In genomic region chr10:12757943-12758701, GRCm38 (mm10) we compare ENCODE assay signal across 8 mouse cellular contexts.
DNase-seq lines count a peak whose midpoint lies in the region; ATAC-seq and TF ChIP-seq lines count a peak whose summit lies in the region.

No protein-coding gene starts in this region.

- no peaks in the 10 kb centered on the region for H3K36me3 ChIP-seq in liver, postnatal 0 days (replicated peaks; ENCODE audit: insufficient read depth, low read length)
- H3K36me3 ChIP-seq in liver, embryonic 12.5 days: no peaks in the 10 kb centered on the region
- H3K36me3 ChIP-seq in splenic B cell, adult 2 months (ENCODE audit: control insufficient read depth, insufficient read depth, low read length, poor library complexity, severe bottlenecking): peaks cover 3% of the 10 kb centered on the region; the same call in 1 of the 2 replicates

- TF ChIP-seq CTCF in liver, postnatal 0 days (IDR thresholded peaks at IDR 0.05; ENCODE audit: low read depth): no peak

- H3K4me3 ChIP-seq in liver, postnatal 0 days (ENCODE audit: low read depth, low read length): no peak overlapping the region
- no peak overlapping the region for H3K4me3 ChIP-seq in liver, embryonic 12.5 days

- H3K4me2 ChIP-seq in liver, postnatal 0 days (ENCODE audit: low read depth, low read length): no peak overlapping the region
- H3K4me2 ChIP-seq in liver, embryonic 12.5 days: no peak overlapping the region

- 62% methylated on average over 5 of the region's 5 CpGs for WGBS in liver, postnatal 0 days (ENCODE audit: insufficient replicate concordance)
- 74% methylated on average over 5 of the region's 5 CpGs for WGBS in liver, embryonic 12.5 days (ENCODE audit: insufficient replicate concordance)

- ATAC-seq in liver, postnatal 0 days: no peak
- no peak for ATAC-seq in liver, embryonic 12.5 days

- TF ChIP-seq EP300 in liver, postnatal 0 days (IDR thresholded peaks at IDR 0.05; ENCODE audit: low read depth): no peak

- peak; percentile 18 for DNase-seq in liver, postnatal 0 days
- DNase-seq in adrenal gland, postnatal 25 days: peak; percentile 62
- DNase-seq in gonadal fat pad, adult 2 months (ENCODE audit: low read depth): peak; percentile 83
- peak; percentile 25 to 40 for DNase-seq in layer of hippocampus, postnatal 10 days (ENCODE audit: low spot score in 2 of 2)
- DNase-seq in splenic B cell, adult 2 months (ENCODE audit: low read depth, low spot score): peak; percentile 5
- DNase-seq in T-cell, adult 2 months (ENCODE audit: low spot score): no peak
- no peak for DNase-seq in cerebellum, postnatal 36 days

- H3K27me3 ChIP-seq in liver, postnatal 0 days (ENCODE audit: insufficient read depth, low read length): no peaks in the 10 kb centered on the region
- H3K27me3 ChIP-seq in liver, embryonic 12.5 days (replicated peaks): no peaks in the 10 kb centered on the region
- H3K27me3 ChIP-seq in splenic B cell, adult 2 months (ENCODE audit: control insufficient read depth, insufficient read depth, low read length, poor library complexity, severe bottlenecking): no peaks in the 10 kb centered on the region

- H3K9me3 ChIP-seq in liver, postnatal 0 days (ENCODE audit: low read length): no peaks in the 10 kb centered on the region
- no peaks in the 10 kb centered on the region for H3K9me3 ChIP-seq in liver, embryonic 12.5 days (replicated peaks)

- H3K27ac ChIP-seq in liver, postnatal 0 days (ENCODE audit: low read depth): no peak overlapping the region
- no peak overlapping the region for H3K27ac ChIP-seq in liver, embryonic 12.5 days

- H3K4me1 ChIP-seq in liver, postnatal 0 days (ENCODE audit: insufficient read depth): no peaks in the 10 kb centered on the region; the same call in 1 of the 2 replicates
- no peaks in the 10 kb centered on the region for H3K4me1 ChIP-seq in liver, embryonic 12.5 days

- H3K9ac ChIP-seq in liver, postnatal 0 days (replicated peaks): no peak overlapping the region
- H3K9ac ChIP-seq in liver, embryonic 12.5 days: no peak overlapping the region

Comparison
In these comparisons a context has a peak if more than half of its experiments do, and no peak if none do; other contexts are left out.
1. DNase-seq: peak in liver, postnatal 0 days (single experiment), adrenal gland, postnatal 25 days (single experiment), gonadal fat pad, adult 2 months (single experiment), layer of hippocampus, postnatal 10 days (2 of 2) and splenic B cell, adult 2 months (single experiment); none in T-cell, adult 2 months (single experiment) and cerebellum, postnatal 36 days (0 of 2).